Mouse (Mus musculus) embryonic facial prominence, embryonic 10.5 days (tissue): ENCODE measurements around the gene Uchl4. TPM values are rescaled to one million over a fixed set of nuclear protein-coding genes. Genes with fewer than 3 reads are reported as not detected.
A peak's percentile ranks its signal among the peaks of the same experiment; 100 is the strongest.
"Not testable (repeated sequence)": the region's sequence is repeated elsewhere in the genome, so short reads cannot be mapped to it uniquely, and the experiment has no call there.

Experiments used
- DNase-seq: peaks from one replicate; pipeline ENCODE4 v3.0.0-alpha.2; 2017; ENCODE audit warnings: low spot score
- H3K27ac ChIP-seq: fragments of 300-500 bp; sonication (generic); replicated peaks from 2 replicates; pipeline ENCODE4 v1.5.1; 2016; ENCODE audit warnings: mild to moderate bottlenecking
- H3K27me3 ChIP-seq: fragments of 300-500 bp; sonication (generic); replicated peaks from 2 replicates; pipeline ENCODE4 v1.6.1; 2016; ENCODE audit warnings: low read depth, mild to moderate bottlenecking; ENCODE audit not compliant: poor library complexity, severe bottlenecking
- H3K36me3 ChIP-seq: fragments of 300-500 bp; sonication (generic); replicated peaks from 2 replicates; pipeline ENCODE4 v1.6.1; 2016; ENCODE audit warnings: mild to moderate bottlenecking, moderate library complexity
- H3K4me1 ChIP-seq: fragments of 300-500 bp; sonication (generic); 2 replicates; pipeline ENCODE4 v1.6.1; 2016
- H3K4me3 ChIP-seq: fragments of 300-500 bp; sonication (generic); 2 replicates; pipeline ENCODE4 v1.5.1; 2016; ENCODE audit warnings: mild to moderate bottlenecking, moderate library complexity
- H3K9me3 ChIP-seq: fragments of 300-500 bp; sonication (generic); 2 replicates; pipeline ENCODE4 v1.6.1; 2016; ENCODE audit warnings: mild to moderate bottlenecking
- WGBS: fragments of 180-500 bp; shearing (Covaris S2); methylation state at CpG from one replicate; pipeline ENCODE4 v1.1.7; 2016; 5-methylcytosine and 5-hydroxymethylcytosine counted together
- polyA plus RNA-seq: library from polyadenylated mRNA; unstranded; fragments of >200 nt; fragmentation: Nextera tagmentation; extraction: Ambion mirVana; gene quantifications from 2 replicates; pipeline ENCODE4 v1.2.1, GENCODE M21; 2016

Uchl4 gene
- polyA plus RNA-seq, 1 experiment from 2014 or later = 4.4 TPM

DNA sequence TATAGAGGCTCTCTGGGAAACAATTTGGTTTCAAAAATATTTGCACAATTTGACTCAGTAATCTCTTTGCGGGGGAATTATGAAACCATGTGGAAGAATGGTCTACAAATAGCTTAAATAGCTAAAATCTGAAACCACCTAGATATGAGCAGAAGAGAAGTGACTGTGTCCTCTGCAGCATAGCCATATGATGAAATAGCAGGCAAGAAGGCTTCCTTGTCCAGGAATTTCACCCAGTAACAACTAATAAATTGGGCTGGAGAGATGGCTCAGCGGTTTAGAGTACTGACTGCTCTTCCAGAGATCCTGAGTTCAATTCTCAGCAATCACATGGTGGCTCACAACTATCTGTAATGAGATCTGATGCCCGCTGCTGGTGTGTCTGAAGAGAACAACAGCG lies 26.0 kb downstream of the Uchl4 start:
- Histone ChIP-seq H3K27ac (no peak overlapping the region), H3K9me3 (no peaks in the 10 kb centered on the region), H3K4me1 (no peaks in the 10 kb centered on the region), H3K27me3 (no peaks in the 10 kb centered on the region), H3K4me3 (no peak overlapping the region), H3K36me3 (no peaks in the 10 kb centered on the region)
- DNase-seq = no peak
- WGBS = 87% methylated on average over 4 of the region's 4 CpGs

DNA sequence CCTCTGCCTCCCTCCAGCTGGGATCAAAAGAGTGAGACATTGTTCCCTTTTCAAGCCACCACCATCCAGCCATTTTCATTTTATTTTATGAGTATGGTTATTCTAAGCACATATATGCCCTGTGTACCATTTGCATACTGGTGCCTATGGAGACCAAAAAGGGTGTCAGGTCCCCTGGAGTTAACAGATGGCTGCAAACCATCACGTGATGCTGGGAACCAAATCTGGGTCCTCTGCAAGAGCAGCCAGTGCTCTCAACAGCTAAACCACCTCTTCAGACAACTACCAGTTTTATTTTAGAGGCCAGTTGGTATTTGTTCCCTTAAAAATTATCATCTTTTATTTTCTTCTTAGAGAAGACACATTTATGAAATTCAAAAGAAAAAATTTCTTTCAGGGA lies 29.8 kb downstream of the Uchl4 start:
- H3K27me3 ChIP-seq = no peaks in the 10 kb centered on the region
- H3K27ac ChIP-seq = no peak overlapping the region
- no peak overlapping the region for H3K4me3 ChIP-seq
- 53% methylated on average over 1 of the region's 1 CpGs for WGBS
- H3K9me3 ChIP-seq = no peaks in the 10 kb centered on the region
- H3K4me1 ChIP-seq = no peaks in the 10 kb centered on the region
- H3K36me3 ChIP-seq = no peaks in the 10 kb centered on the region
- DNase-seq = no peak

DNA sequence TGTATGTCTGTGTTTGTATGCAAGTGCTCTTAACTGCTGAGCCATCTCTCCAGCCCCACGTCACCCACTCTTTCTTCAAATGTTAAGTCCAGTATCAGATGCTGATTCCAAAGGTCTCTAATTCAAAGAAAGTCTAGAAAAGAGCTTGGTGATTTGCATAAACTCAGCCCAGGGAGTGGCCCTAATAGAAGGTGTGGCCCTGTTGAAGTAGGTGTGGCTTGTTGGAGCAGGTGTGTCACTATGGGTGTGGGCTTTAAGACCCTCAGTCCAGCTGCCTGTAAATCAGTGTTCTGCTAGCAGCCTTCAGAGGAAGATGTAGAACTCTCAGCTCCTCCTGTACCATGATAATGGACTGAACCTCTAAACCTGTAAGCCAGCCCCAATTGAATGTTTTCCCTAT lies 32.2 kb downstream of the Uchl4 start:
- DNase-seq = no peak
- Histone ChIP-seq H3K36me3 (no peaks in the 10 kb centered on the region), H3K4me3 (no peak overlapping the region), H3K27ac (no peak overlapping the region), H3K9me3 (no peaks in the 10 kb centered on the region), H3K27me3 (no peaks in the 10 kb centered on the region), H3K4me1 (no peaks in the 10 kb centered on the region)
- WGBS = 88% methylated on average over 1 of the region's 1 CpGs

DNA sequence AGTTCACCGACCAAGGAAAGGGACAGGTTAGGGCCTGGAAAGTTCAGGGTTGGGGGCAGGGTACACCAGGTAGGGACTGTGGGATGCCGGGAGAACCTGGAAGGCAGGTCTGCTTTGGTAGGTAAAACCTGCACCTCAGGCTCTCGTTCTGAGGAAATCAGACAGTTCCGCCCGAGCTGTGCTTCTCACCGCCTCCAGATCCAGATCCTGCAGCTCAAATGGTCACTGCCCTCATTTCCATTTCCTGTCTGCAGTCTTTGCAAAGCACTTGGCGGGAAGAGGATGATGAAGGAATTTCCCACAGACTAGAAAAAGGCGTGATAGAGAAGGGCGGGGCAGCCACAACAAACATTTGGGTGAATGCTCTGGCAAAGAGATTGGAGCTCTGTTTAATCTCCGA lies 33.2 kb downstream of the Uchl4 start:
- Histone ChIP-seq H3K4me1 (no peaks in the 10 kb centered on the region), H3K27me3 (no peaks in the 10 kb centered on the region), H3K9me3 (no peaks in the 10 kb centered on the region), H3K27ac (no peak overlapping the region), H3K4me3 (no peak overlapping the region), H3K36me3 (no peaks in the 10 kb centered on the region)
- DNase-seq = no peak
- WGBS = 89% methylated on average over 10 of the region's 10 CpGs

DNA sequence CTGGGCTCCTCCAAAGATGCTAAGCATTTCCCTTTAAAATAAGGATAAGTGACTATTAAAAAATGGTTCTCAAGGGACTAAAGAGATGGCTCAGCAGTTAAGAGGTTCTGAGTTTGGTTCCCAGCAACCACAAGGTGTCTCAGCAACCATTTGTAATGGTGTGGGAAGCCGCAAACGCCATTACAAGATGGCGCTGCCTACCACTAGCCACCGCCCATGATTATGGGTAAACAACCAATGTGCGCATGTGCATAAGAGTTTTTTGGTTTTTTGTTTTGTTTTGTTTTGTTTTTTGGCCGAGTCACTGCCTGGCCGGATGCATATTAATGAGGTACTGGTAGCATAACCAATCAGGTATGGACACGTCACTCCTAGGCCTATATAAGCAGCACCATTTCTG lies 33.8 kb downstream of the Uchl4 start:
- 96% methylated on average over 8 of the region's 8 CpGs for WGBS

DNA sequence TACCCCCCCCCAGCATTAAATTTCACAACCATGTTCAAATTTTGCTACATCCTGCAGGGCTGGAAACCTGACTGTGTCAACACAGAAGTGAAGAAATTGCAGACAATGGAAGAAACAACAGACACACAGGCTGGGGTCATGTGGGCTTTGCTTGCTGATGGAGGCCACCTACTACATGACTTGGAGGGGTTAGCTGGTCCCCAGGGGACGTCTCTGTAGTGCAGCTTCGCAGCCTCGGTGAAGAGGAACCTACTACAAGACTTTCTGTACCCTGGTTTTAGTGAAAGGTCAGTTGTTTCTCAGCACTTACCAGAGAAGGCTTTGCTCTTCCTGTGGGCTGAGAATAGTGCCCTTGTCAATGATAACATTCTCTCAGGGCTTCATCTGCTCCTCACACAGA lies 36.2 kb downstream of the Uchl4 start:
- Histone ChIP-seq H3K4me1 (no peaks in the 10 kb centered on the region), H3K9me3 (no peaks in the 10 kb centered on the region)
- WGBS = 67% methylated on average over 3 of the region's 3 CpGs

More for the DNA sequence above, 33.8 kb downstream of the Uchl4 start:
- H3K36me3 ChIP-seq, H3K4me1 ChIP-seq, H3K27me3 ChIP-seq, H3K27ac ChIP-seq, H3K9me3 ChIP-seq, H3K4me3 ChIP-seq, DNase-seq: not testable (repeated sequence)

DNA sequence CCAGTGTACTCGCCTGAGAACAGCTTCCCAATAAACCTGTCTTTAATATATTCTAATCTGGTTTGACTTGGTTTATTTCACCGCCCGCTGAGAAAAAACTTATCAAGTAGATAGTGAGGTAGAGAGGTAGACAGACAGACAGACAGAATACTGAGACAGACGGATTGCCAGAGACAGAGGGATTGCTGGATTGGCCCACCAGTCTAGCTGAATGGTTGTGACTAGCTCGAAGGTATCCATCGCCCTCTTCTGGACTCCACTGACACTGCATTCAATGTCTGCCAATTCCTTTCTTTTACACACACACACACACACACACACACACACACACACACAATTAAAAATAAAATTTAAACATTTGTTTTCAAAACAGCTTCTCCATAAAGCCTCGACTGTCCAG lies 37.6 kb downstream of the Uchl4 start:
- no peaks in the 10 kb centered on the region for H3K9me3 ChIP-seq
- H3K27me3 ChIP-seq = no peaks in the 10 kb centered on the region
- no peaks in the 10 kb centered on the region for H3K4me1 ChIP-seq
- no peak overlapping the region for H3K4me3 ChIP-seq
- no peak overlapping the region for H3K27ac ChIP-seq
- no peaks in the 10 kb centered on the region for H3K36me3 ChIP-seq
- WGBS = 46% methylated on average over 7 of the region's 7 CpGs
- peak; percentile 60 for DNase-seq

More for the DNA sequence above, 36.2 kb downstream of the Uchl4 start:
- no peak overlapping the region for H3K4me3 ChIP-seq
- DNase-seq = no peak
- H3K27ac ChIP-seq = no peak overlapping the region
- H3K27me3 ChIP-seq = no peaks in the 10 kb centered on the region
- H3K36me3 ChIP-seq = no peaks in the 10 kb centered on the region

DNA sequence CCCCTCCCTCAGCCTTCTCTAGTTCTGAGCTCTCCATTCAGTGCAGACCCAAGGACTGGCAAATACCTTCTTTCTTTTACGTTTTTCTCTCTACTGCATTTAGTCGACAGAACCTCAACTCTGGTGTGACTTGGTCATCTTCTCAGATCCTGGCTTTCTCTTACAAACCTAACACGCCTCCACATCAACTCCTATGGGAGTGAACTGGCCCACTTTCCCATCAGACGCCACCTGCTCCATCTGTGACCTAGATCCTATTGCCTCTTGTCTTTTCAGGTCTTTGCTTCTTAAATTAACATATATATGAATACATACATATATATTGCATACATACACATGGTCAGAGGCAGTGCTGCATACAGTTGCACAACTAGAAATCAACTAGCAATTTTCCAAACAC lies 38.8 kb downstream of the Uchl4 start:
- Histone ChIP-seq H3K9me3 (no peaks in the 10 kb centered on the region), H3K4me1 (no peaks in the 10 kb centered on the region), H3K36me3 (no peaks in the 10 kb centered on the region), H3K27ac (no peak overlapping the region), H3K4me3 (no peak overlapping the region), H3K27me3 (no peaks in the 10 kb centered on the region)
- 75% methylated on average over 4 of the region's 4 CpGs for WGBS
- no peak for DNase-seq

DNA sequence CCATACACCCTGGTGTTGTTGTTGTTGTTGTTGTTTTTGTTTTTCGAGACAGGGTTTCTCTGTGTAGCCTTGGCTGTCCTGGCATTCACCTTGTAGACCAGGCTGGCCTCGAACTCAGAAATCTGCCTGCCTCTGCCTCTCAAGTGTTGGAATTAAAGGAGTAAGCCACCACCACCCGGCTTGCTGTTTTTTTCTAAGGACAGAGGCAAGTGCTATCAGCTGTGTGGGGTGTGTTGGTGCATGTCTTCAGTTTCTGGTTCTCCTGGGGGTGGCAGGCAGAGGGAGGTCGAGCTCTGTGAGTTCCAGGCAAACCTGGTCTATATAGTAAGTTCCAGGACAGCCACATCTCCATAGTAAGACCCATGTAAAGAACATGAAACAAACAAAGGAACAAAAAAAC lies 39.3 kb downstream of the Uchl4 start:
- no peaks in the 10 kb centered on the region for H3K36me3 ChIP-seq
- WGBS = 78% methylated on average over 4 of the region's 4 CpGs

DNA sequence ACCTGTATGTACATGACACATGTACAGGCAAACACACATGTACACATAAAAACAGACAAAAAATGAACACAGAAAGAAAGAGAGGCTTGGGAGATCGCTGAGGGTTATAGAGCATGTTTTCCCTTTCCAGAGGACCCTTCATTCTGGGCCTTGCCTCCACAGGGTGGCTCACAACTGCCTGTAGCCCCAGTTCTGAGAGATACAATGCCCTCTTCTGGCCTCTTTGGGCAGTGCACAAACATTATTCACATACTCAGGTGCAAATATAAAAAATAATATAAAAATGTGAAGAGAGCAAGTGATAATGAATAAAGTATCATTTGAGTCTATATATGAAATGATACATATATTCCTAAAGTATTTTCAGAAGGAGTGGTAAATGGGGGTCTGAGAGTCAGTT lies 39.9 kb downstream of the Uchl4 start:
- no peaks in the 10 kb centered on the region for H3K4me1 ChIP-seq
- H3K36me3 ChIP-seq = no peaks in the 10 kb centered on the region
- 65% methylated on average over 1 of the region's 1 CpGs for WGBS
- no peaks in the 10 kb centered on the region for H3K27me3 ChIP-seq
- no peaks in the 10 kb centered on the region for H3K9me3 ChIP-seq
- no peak overlapping the region for H3K27ac ChIP-seq
- no peak overlapping the region for H3K4me3 ChIP-seq
- DNase-seq = no peak

More for the DNA sequence above, 39.3 kb downstream of the Uchl4 start:
- H3K27me3 ChIP-seq = no peaks in the 10 kb centered on the region
- H3K9me3 ChIP-seq = no peaks in the 10 kb centered on the region
- H3K4me3 ChIP-seq = no peak overlapping the region
- H3K4me1 ChIP-seq = no peaks in the 10 kb centered on the region
- DNase-seq = no peak
- H3K27ac ChIP-seq = no peak overlapping the region

DNA sequence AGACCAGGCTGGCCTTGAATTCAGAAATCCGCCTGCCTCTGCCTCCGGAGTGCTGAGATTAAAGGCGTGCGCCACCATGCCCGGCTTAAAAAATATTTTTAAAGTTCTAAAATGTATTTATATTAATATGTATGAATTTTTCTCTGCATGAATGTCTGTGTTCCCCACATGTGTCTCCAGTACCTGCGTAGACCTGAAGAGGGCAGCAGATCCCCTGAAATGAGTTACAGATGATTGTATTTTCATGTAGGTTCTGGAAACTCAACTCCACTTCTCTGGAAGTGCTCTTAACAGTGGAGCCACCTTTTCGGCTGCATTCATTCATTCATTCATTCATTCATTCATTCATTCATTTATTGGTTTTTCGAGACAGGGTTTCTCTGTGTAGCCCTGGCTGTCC lies 42.7 kb downstream of the Uchl4 start:
- DNase-seq = peak; percentile 71
- H3K27me3 ChIP-seq = no peaks in the 10 kb centered on the region
- H3K36me3 ChIP-seq = 0 out of 2 replicates have a peak, but pooled peaks cover under 1% of the 10 kb centered on the region
- no peak overlapping the region for H3K4me3 ChIP-seq
- WGBS = 67% methylated on average over 8 of the region's 8 CpGs
- no peaks in the 10 kb centered on the region for H3K9me3 ChIP-seq
- no peak overlapping the region for H3K27ac ChIP-seq
- peaks cover 7% of the 10 kb centered on the region for H3K4me1 ChIP-seq

DNA sequence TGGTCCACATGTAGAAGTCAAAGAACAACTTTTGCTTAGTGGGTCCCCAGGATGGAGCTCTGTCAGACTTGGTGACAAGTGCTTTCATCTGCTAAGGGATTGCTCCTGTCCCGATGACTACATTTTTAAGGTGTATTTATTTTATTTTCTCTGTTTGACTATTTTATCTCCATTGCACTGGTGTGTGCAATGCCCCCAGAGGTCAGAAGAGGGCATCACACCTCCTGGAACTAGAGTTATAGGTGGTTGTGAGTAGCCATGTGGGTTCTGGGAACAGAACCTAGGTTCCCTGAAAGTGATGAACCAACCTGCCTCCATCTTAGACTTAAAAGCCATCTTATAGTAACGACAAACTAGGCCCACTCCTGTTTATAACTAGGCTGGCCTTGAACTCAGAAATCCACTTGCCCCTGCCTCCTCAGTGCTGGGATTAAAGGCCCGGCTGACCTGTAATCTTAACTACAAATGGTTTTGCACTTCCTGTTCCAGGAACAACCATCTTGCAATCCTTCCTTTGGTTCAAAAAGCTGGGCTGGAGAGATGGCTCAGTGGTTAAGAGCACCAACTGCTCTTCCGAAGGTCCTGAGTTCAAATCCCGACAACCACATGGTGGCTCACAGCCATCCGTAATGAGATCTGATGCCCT lies 43.8 kb downstream of the Uchl4 start:
- Histone ChIP-seq H3K4me3 (no peak overlapping the region), H3K27me3 (no peaks in the 10 kb centered on the region), H3K36me3 (peaks cover 9% of the 10 kb centered on the region), H3K4me1 (peaks cover 10% of the 10 kb centered on the region), H3K27ac (no peak overlapping the region), H3K9me3 (no peaks in the 10 kb centered on the region)
- no peak for DNase-seq
- 95% methylated on average over 6 of the region's 6 CpGs for WGBS

DNA sequence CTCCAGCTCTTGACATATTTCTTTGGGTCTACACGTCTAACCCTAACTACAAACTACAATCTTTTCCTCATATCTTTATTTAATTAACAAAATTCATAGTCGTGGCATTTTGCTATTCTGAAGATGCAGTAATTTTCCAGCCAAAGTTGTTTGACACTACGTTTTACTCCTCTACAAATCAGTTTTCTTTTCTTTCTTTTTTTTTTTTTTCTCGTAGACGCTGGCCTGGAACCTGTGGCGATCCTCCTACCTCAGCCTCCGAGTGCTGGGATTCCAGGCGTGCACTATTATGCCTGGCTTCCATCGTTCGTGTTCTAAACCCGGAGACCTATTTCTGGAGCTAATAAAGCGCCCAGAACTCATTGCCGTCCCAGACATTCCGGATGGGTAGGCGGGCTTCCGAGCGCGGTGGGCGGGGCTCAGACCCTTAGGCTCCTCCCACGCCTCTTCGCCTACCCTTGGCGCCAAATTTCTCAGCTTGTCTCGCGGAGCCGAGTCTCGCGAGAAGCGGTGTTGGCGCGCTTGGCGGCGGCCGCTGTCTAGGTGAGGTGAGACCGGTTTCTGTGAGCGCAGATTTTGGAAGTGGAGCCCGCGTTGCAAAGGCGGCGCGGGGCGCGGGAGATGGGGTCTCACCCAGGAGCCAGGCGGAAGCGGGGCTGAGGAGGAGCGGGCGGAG lies 46.2 kb downstream of the Uchl4 start, which contains the start of gene Tipin:
Gene Tipin (plus strand): TSS at position 477 of the 676 bp plus-strand sequence.
- no peaks in the 10 kb centered on the region for H3K27me3 ChIP-seq
- H3K4me1 ChIP-seq = peaks cover 10% of the 10 kb centered on the region
- no peaks in the 10 kb centered on the region for H3K9me3 ChIP-seq
- H3K36me3 ChIP-seq = peaks cover 23% of the 10 kb centered on the region
- DNase-seq = peak; percentile 97
- peak within 1 kb of the TSS; percentile 93 for H3K4me3 ChIP-seq
- H3K27ac ChIP-seq = peak within 1 kb of the TSS; percentile 99
- 3% methylated on average over 46 of the region's 46 CpGs for WGBS
